Mouse (Mus musculus): ENCODE measurements around the gene Cd160. TPM values are rescaled to one million over a fixed set of nuclear protein-coding genes. Genes with fewer than 3 reads are reported as not detected.

Cd160 gene
- polyA plus RNA-seq, 1 experiment from 2014 or later = 0.39 TPM

DNA sequence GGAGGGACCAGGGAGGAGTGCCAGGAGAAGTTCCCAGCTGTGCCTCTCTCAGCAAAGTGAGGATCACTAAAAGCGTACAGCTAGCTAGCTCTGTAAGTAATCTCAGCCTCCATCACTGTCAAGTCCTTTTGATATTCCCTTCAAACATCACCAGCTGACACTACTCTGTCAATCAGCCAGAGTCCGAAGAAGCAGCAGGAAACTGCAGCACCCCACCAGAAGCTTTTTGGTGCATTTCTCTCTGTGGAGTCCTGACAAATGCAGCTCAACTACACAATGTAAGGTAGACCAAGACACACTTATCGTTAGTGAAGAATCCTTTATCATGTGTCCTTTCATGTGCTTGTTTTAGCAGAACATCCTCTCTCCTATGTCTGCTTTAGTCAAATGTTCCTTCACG, 7.6 kb downstream of the Cd160 start:
- ATAC-seq (ENCODE audit: low FRiP score, low TSS enrichment) (no peak), DNase-seq (no peak)
- Histone ChIP-seq H3K4me2 (ENCODE audit: low read length) (no peak overlapping the region), H3K4me1 (ENCODE audit: control insufficient read depth, insufficient read depth, low read length) (no peaks in the 10 kb centered on the region), H3K27me3 (ENCODE audit: control insufficient read depth, insufficient read depth, low read length) (no peaks in the 10 kb centered on the region), H3K9me3 (ENCODE audit: control insufficient read depth, low read length) (no peaks in the 10 kb centered on the region), H3K9ac (replicated peaks; ENCODE audit: low read length) (no peak overlapping the region), H3K36me3 (ENCODE audit: control insufficient read depth, insufficient read depth, low read length) (no peaks in the 10 kb centered on the region), H3K27ac (replicated peaks; ENCODE audit: low read depth, low read length) (no peak overlapping the region), H3K4me3 (replicated peaks; ENCODE audit: low read depth, low read length) (no peak overlapping the region)
- WGBS = 89% methylated on average over 4 of the region's 4 CpGs

DNA sequence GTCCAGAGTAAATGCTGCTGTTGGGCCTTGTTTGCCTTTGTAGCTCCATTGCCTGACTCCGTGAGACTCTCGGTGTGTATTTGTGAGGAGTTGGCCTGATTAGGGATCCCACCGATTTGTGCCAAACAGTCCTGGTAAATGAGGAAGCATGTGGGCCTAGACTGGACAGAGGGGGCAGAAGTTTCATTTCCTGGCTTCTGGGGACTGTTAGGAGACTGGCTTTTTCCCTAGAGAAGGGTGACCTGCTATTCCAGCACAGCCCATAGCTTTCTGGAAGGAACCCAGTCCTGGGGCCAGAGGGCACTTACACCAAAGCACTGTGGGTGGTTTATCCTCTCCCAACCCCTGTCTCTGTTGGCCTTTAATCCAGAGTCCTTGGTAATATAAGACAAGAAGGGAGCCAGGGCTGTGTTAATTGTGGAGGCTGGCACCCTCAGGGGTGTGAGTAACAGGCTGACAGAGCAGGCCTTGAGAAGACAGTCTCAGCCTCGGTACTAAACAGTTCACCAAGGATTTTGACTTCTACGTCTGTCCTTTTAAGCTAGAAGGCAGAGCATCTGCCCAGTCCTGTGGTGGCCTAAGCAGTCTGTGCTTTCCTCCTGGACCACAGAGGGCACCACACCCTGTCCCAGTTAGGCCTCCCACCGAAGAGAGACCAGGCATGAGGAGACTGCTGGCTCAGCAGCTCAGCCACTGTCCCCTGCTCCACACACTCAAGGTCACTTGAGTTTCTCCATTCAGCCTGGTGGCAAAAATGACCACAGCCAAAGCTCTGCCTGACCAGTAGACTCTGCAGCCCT, 8.8 kb downstream of the Cd160 start:
- ATAC-seq (ENCODE audit: low FRiP score, low TSS enrichment) = no peak
- Histone ChIP-seq H3K4me1 (ENCODE audit: control insufficient read depth, insufficient read depth, low read length) (no peaks in the 10 kb centered on the region), H3K27me3 (ENCODE audit: control insufficient read depth, insufficient read depth, low read length) (no peaks in the 10 kb centered on the region), H3K27ac (replicated peaks; ENCODE audit: low read depth, low read length) (no peak overlapping the region), H3K9ac (replicated peaks; ENCODE audit: low read length) (no peak overlapping the region), H3K9me3 (ENCODE audit: control insufficient read depth, low read length) (no peaks in the 10 kb centered on the region), H3K4me3 (replicated peaks; ENCODE audit: low read depth, low read length) (no peak overlapping the region), H3K36me3 (ENCODE audit: control insufficient read depth, insufficient read depth, low read length) (no peaks in the 10 kb centered on the region), H3K4me2 (ENCODE audit: low read length) (no peak overlapping the region)
- WGBS = 82% methylated on average over 6 of the region's 6 CpGs
- DNase-seq = no peak

- H3K36me3 ChIP-seq (ENCODE audit: control insufficient read depth, insufficient read depth, low read length) = no peaks in the 10 kb centered on the region
- H3K27me3 ChIP-seq (ENCODE audit: control insufficient read depth, insufficient read depth, low read length) = no peaks in the 10 kb centered on the region
- no peak overlapping the region for H3K9ac ChIP-seq (replicated peaks; ENCODE audit: low read length)
- ATAC-seq (ENCODE audit: low FRiP score, low TSS enrichment) = no peak
- no peaks in the 10 kb centered on the region for H3K9me3 ChIP-seq (ENCODE audit: control insufficient read depth, low read length)
- no peak overlapping the region for H3K4me2 ChIP-seq (ENCODE audit: low read length)
- H3K27ac ChIP-seq (replicated peaks; ENCODE audit: low read depth, low read length) = no peak overlapping the region
- 61% methylated on average over 6 of the region's 6 CpGs for WGBS
- 0 out of 2 replicates have a peak, but pooled peaks cover 3% of the 10 kb centered on the region for H3K4me1 ChIP-seq (ENCODE audit: control insufficient read depth, insufficient read depth, low read length)
- no peak overlapping the region for H3K4me3 ChIP-seq (replicated peaks; ENCODE audit: low read depth, low read length)
- DNase-seq = no peak
Measured at GRCm38 (mm10) chr3:96814342-96814741, 14.8 kb downstream of the Cd160 start.

DNA sequence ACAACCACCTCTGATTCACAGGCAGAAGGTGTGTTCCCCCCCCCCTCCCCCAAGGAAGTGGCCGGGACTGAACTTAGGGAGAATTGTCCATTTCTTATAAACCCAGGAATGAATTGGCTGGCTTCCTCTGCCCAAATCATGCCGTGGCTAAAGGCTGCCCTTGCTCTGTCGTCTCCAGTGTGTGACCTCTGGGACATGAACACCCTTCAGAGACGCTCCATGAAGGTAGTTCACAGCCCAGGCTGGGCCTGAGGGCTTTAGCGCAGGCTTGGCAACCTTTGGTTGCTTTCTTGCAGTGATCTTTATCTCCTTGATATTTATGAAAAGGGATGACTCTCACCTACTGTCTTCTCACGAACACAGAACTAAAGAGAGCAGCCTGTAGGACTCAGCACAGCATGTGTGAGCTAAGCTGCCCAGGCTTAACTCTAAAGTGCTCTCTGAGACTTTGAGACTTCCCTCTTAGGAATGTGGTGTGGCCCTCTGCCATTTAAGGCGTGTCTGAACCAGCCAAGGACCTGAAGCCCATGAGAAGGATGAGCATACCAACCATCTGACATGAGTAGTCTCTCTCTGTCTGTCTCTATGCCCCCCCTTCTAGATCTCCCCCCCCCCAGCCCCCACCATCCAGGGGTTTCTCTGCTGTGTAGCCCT, 15.4 kb downstream of the Cd160 start:
- Histone ChIP-seq H3K4me1 (ENCODE audit: control insufficient read depth, insufficient read depth, low read length) (0 out of 2 replicates have a peak, but pooled peaks cover 3% of the 10 kb centered on the region), H3K4me2 (ENCODE audit: low read length) (no peak overlapping the region), H3K9me3 (ENCODE audit: control insufficient read depth, low read length) (no peaks in the 10 kb centered on the region), H3K27me3 (ENCODE audit: control insufficient read depth, insufficient read depth, low read length) (no peaks in the 10 kb centered on the region), H3K27ac (replicated peaks; ENCODE audit: low read depth, low read length) (no peak overlapping the region), H3K36me3 (ENCODE audit: control insufficient read depth, insufficient read depth, low read length) (no peaks in the 10 kb centered on the region), H3K4me3 (replicated peaks; ENCODE audit: low read depth, low read length) (no peak overlapping the region), H3K9ac (replicated peaks; ENCODE audit: low read length) (no peak overlapping the region)
- ATAC-seq (ENCODE audit: low FRiP score, low TSS enrichment) (no peak), DNase-seq (no peak)
- 60% methylated on average over 7 of the region's 7 CpGs for WGBS

GRCm38 (mm10) chr3:96813106-96813505, 16.0 kb downstream of the Cd160 start:
- no peak overlapping the region for H3K4me3 ChIP-seq (replicated peaks; ENCODE audit: low read depth, low read length)
- H3K9ac ChIP-seq (replicated peaks; ENCODE audit: low read length) = no peak overlapping the region
- no peak overlapping the region for H3K4me2 ChIP-seq (ENCODE audit: low read length)
- no peaks in the 10 kb centered on the region for H3K27me3 ChIP-seq (ENCODE audit: control insufficient read depth, insufficient read depth, low read length)
- H3K9me3 ChIP-seq (ENCODE audit: control insufficient read depth, low read length) = no peaks in the 10 kb centered on the region
- H3K36me3 ChIP-seq (ENCODE audit: control insufficient read depth, insufficient read depth, low read length) = no peaks in the 10 kb centered on the region
- 28% methylated on average over 9 of the region's 9 CpGs for WGBS
- H3K27ac ChIP-seq (replicated peaks; ENCODE audit: low read depth, low read length) = no peak overlapping the region
- 0 out of 2 replicates have a peak, but pooled peaks cover 3% of the 10 kb centered on the region for H3K4me1 ChIP-seq (ENCODE audit: control insufficient read depth, insufficient read depth, low read length)
- DNase-seq (peak; percentile 48), ATAC-seq (ENCODE audit: low FRiP score, low TSS enrichment) (no peak)

DNA sequence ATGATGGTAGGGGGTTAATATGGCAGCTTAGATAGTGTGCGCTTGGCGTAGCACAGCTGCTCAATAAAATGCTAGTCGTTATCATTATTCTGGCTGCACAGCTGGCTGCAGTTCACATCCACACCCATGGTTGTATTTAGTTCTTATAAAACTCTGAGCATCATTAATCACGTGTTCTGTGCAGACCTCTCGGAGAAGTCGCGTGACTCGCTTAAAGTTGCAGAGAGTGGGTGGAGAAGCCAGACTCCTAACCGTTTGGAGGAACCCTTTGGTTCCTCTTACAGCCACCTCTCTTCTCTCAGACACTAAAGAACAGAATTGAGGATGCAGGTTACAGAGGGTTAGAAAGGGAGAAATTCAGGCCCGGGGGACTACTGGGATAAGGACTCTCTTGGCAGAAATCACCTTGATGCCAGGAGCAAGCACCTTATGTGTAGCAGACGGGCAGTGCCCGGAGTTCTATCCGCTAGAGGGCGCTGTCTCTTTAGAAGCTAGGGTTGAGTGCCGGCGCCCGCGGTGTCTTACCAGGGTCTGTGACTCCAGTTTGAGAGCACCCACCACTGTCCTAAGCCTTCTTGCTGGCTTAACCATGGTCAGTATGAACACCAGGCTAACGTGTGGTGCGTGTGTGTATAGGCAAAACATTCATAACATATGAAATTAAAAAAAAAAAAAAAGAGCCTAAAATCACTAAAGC, 16.6 kb downstream of the Cd160 start:
- ATAC-seq (ENCODE audit: low FRiP score, low TSS enrichment) = no peak
- H3K9ac ChIP-seq (replicated peaks; ENCODE audit: low read length) = no peak overlapping the region
- H3K4me1 ChIP-seq (ENCODE audit: control insufficient read depth, insufficient read depth, low read length) = 0 out of 2 replicates have a peak, but pooled peaks cover 3% of the 10 kb centered on the region
- no peak overlapping the region for H3K27ac ChIP-seq (replicated peaks; ENCODE audit: low read depth, low read length)
- DNase-seq = peak; percentile 82
- H3K9me3 ChIP-seq (ENCODE audit: control insufficient read depth, low read length) = no peaks in the 10 kb centered on the region
- no peaks in the 10 kb centered on the region for H3K27me3 ChIP-seq (ENCODE audit: control insufficient read depth, insufficient read depth, low read length)
- no peak overlapping the region for H3K4me3 ChIP-seq (replicated peaks; ENCODE audit: low read depth, low read length)
- H3K4me2 ChIP-seq (ENCODE audit: low read length) = 0 out of 2 replicates have a peak overlapping the region, but pooled peaks have one; percentile 17
- 47% methylated on average over 20 of the region's 20 CpGs for WGBS
- no peaks in the 10 kb centered on the region for H3K36me3 ChIP-seq (ENCODE audit: control insufficient read depth, insufficient read depth, low read length)

- no peaks in the 10 kb centered on the region for H3K9me3 ChIP-seq (ENCODE audit: control insufficient read depth, low read length)
- no peak overlapping the region for H3K4me2 ChIP-seq (ENCODE audit: low read length)
- H3K27ac ChIP-seq (replicated peaks; ENCODE audit: low read depth, low read length) = no peak overlapping the region
- no peaks in the 10 kb centered on the region for H3K27me3 ChIP-seq (ENCODE audit: control insufficient read depth, insufficient read depth, low read length)
- no peaks in the 10 kb centered on the region for H3K36me3 ChIP-seq (ENCODE audit: control insufficient read depth, insufficient read depth, low read length)
- ATAC-seq (ENCODE audit: low FRiP score, low TSS enrichment) (no peak), DNase-seq (no peak)
- WGBS = 91% methylated on average over 3 of the region's 3 CpGs
- H3K4me1 ChIP-seq (ENCODE audit: control insufficient read depth, insufficient read depth, low read length) = 0 out of 2 replicates have a peak, but pooled peaks cover 3% of the 10 kb centered on the region
- no peak overlapping the region for H3K9ac ChIP-seq (replicated peaks; ENCODE audit: low read length)
- H3K4me3 ChIP-seq (replicated peaks; ENCODE audit: low read depth, low read length) = no peak overlapping the region
Measured at GRCm38 (mm10) chr3:96811232-96811631, 17.9 kb downstream of the Cd160 start.

DNA sequence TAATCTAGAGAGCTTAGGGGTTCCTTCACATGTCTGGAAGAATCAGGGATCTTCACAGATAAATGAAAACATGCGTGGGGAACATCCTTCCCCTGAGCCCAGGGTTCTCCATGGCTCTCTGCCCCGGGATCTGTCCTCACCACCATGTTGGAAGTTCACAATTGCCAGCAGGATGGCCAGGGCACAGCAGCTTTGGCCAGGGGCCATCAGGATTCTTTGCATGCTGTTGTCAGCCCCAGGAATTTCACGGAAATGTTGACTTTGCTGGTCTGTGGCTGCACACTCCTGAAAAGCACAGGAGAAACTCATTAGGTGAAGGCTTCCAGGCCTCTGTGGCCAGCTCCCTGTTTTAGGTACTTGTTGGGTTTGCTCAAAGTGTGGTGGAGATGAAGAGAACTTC, 20.5 kb downstream of the Cd160 start:
- H3K27me3 ChIP-seq (ENCODE audit: control insufficient read depth, insufficient read depth, low read length) = no peaks in the 10 kb centered on the region
- H3K4me3 ChIP-seq (replicated peaks; ENCODE audit: low read depth, low read length) = no peak overlapping the region
- H3K27ac ChIP-seq (replicated peaks; ENCODE audit: low read depth, low read length) = no peak overlapping the region
- no peaks in the 10 kb centered on the region for H3K9me3 ChIP-seq (ENCODE audit: control insufficient read depth, low read length)
- H3K9ac ChIP-seq (replicated peaks; ENCODE audit: low read length) = no peak overlapping the region
- H3K36me3 ChIP-seq (ENCODE audit: control insufficient read depth, insufficient read depth, low read length) = no peaks in the 10 kb centered on the region
- no peak for DNase-seq
- H3K4me2 ChIP-seq (ENCODE audit: low read length) = no peak overlapping the region
- no peak for ATAC-seq (ENCODE audit: low FRiP score, low TSS enrichment)
- 82% methylated on average over 3 of the region's 3 CpGs for WGBS
- 0 out of 2 replicates have a peak, but pooled peaks cover 3% of the 10 kb centered on the region for H3K4me1 ChIP-seq (ENCODE audit: control insufficient read depth, insufficient read depth, low read length)

Measured in midbrain, embryonic 14.5 days (tissue).